Mouse (Mus musculus): ENCODE data around the gene Snx11.

DNA sequence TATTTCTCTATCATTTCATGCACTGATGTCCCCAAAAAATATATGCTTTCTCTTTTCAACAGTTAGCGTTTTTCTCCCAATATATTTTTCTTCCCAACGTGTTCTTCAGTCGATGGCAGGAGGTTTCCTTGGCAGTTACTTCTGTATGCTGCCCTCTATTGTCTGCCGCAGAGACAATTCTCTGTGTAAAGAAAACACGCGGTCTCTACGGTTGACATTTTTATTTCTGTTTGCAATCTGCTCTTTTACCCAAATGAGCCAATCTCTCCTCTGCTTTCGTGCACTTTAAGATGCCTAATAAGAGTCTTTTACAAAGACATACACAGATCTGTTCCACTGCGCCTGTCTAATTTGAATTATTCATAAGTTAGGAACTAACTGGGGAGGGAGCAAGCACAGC, 47.9 kb downstream of the Snx11 start:
- TF ChIP-seq CTCF (IDR thresholded peaks at IDR 0.05; ENCODE audit: control insufficient read depth, insufficient read depth, insufficient read length) = no peak
- no peak for TF ChIP-seq MYOD1 (IDR thresholded peaks at IDR 0.05; ENCODE audit: control insufficient read depth, insufficient read length, low read depth)
- no peak for TF ChIP-seq USF1 (IDR thresholded peaks at IDR 0.05; ENCODE audit: low read depth)
